In the genomic region with DNA sequence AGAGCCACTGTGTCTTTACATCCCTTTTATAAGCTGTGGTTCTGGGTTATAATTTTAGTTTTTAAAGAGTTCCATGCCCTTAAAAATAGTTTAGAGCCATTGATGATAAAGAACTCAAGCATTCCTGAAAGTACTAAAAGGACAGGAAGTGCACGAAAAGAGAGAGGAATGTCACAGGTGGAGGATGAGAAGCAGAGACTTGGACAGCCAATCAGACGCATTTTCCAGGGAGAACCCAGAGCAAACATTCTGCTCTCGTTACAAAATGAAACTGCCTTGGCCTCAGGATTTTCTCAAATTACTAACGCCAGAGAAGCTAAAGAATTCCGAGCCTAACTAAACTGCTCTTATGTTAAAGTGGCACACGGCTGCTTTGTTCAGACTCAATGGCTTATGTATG, we compare ENCODE assay signal across 23 mouse cellular contexts.
DNase-seq lines count a peak whose midpoint lies in the region; ATAC-seq and TF ChIP-seq lines count a peak whose summit lies in the region.
"Had no signal": no experiment of that assay in that cellular context is flagged by ENCODE, and none has a peak within 500 bp of the region (broad histone marks: within the 10 kb centered on the region; RNA-seq: fewer than 3 reads in every experiment).

No protein-coding gene starts in this region.

- H3K9ac ChIP-seq in heart, embryonic 13.5 days: no peak overlapping the region
- H3K9ac ChIP-seq in heart, embryonic 12.5 days: no peak overlapping the region
- no peak overlapping the region for H3K9ac ChIP-seq in embryonic facial prominence, embryonic 14.5 days (ENCODE audit: low read depth, low read length)
- H3K9ac ChIP-seq: hindbrain, embryonic 13.5 days; liver, postnatal 0 days had no signal

- H3K27ac ChIP-seq in heart, embryonic 13.5 days (replicated peaks): no peak overlapping the region
- H3K27ac ChIP-seq in heart, embryonic 12.5 days (ENCODE audit: poor library complexity, severe bottlenecking): no peak overlapping the region
- 0 out of 2 replicates have a peak overlapping the region, but pooled peaks have one; percentile 7 for H3K27ac ChIP-seq in embryonic facial prominence, embryonic 14.5 days (replicated peaks; ENCODE audit: low read depth, low read length)
- H3K27ac ChIP-seq: forebrain, embryonic 10.5 days; hindbrain, embryonic 13.5 days had no signal

- peak overlapping the region; percentile 7; the same call in 1 of the 2 replicates for H3K4me2 ChIP-seq in heart, embryonic 13.5 days
- no peak overlapping the region for H3K4me2 ChIP-seq in heart, embryonic 12.5 days
- peak overlapping the region; percentile 29 for H3K4me2 ChIP-seq in embryonic facial prominence, embryonic 14.5 days (ENCODE audit: low read depth, low read length)
- peak overlapping the region; percentile 34 for H3K4me2 ChIP-seq in myocyte (ENCODE audit: low read depth)
- H3K4me2 ChIP-seq: hindbrain, embryonic 13.5 days had no signal

- H3K4me3 ChIP-seq in heart, embryonic 13.5 days: no peak overlapping the region
- no peak overlapping the region for H3K4me3 ChIP-seq in heart, embryonic 12.5 days
- no peak overlapping the region for H3K4me3 ChIP-seq in embryonic facial prominence, embryonic 14.5 days (ENCODE audit: low read depth, low read length)
- no peak overlapping the region for H3K4me3 ChIP-seq in myocyte
- H3K4me3 ChIP-seq: forebrain, embryonic 10.5 days; hindbrain, embryonic 13.5 days; megakaryocyte, embryonic 14.5 days had no signal

- WGBS in heart, embryonic 13.5 days: 49% methylated on average over 6 of the region's 6 CpGs
- 43% methylated on average over 6 of the region's 6 CpGs for WGBS in heart, embryonic 12.5 days
- WGBS in embryonic facial prominence, embryonic 14.5 days: 17% methylated on average over 6 of the region's 6 CpGs

- DNase-seq in Muller cell, postnatal 12 days (ENCODE audit: inconsistent ontology term): peak; percentile 27
- DNase-seq in embryonic facial prominence, embryonic 14.5 days (ENCODE audit: low spot score): peak; percentile 50
- no peak for DNase-seq in right cerebral cortex, adult 2 months (ENCODE audit: low spot score in 2 of 2)
- no peak for DNase-seq in urinary bladder, postnatal 25 days (ENCODE audit: low spot score)
- DNase-seq in testis, postnatal 14 days (ENCODE audit: low spot score): no peak
- DNase-seq: adrenal gland, adult 2 months; cerebellum, adult 11 months; cerebellum, postnatal 14 days; heart, adult 18-20 months; heart, postnatal 10 days; kidney, adult 11 months; kidney, postnatal 14 days; layer of hippocampus, adult 9-11 months; liver; liver, postnatal 0 days; spleen, adult 18-20 months; thymus, postnatal 36 days had no signal

- H3K36me3 ChIP-seq in heart, embryonic 13.5 days: no peaks in the 10 kb centered on the region
- H3K36me3 ChIP-seq in heart, embryonic 12.5 days: no peaks in the 10 kb centered on the region
- no peaks in the 10 kb centered on the region for H3K36me3 ChIP-seq in embryonic facial prominence, embryonic 14.5 days (ENCODE audit: control insufficient read depth, insufficient read depth, low read length)
- no peaks in the 10 kb centered on the region for H3K36me3 ChIP-seq in myocyte (ENCODE audit: control insufficient read depth, insufficient read depth)
- H3K36me3 ChIP-seq: forebrain, embryonic 10.5 days; hindbrain, embryonic 13.5 days had no signal

- no peak for ATAC-seq in heart, embryonic 13.5 days (ENCODE audit: extremely low read depth, insufficient number of reproducible peaks, low FRiP score, low TSS enrichment)
- no peak for ATAC-seq in heart, embryonic 12.5 days (ENCODE audit: insufficient number of reproducible peaks, low FRiP score)
- 0 out of 2 replicates have a peak, but pooled peaks have one; percentile 33 for ATAC-seq in embryonic facial prominence, embryonic 14.5 days (ENCODE audit: low read depth)
- ATAC-seq: liver, postnatal 0 days had no signal

- H3K79me2 ChIP-seq in myocyte (ENCODE audit: control insufficient read depth, insufficient read depth): no peaks in the 10 kb centered on the region

- H3ac ChIP-seq in myocyte (ENCODE audit: control insufficient read depth, insufficient read length): no peak overlapping the region

- no peaks in the 10 kb centered on the region for H3K9me3 ChIP-seq in heart, embryonic 13.5 days
- H3K9me3 ChIP-seq in heart, embryonic 12.5 days (replicated peaks): no peaks in the 10 kb centered on the region
- no peaks in the 10 kb centered on the region for H3K9me3 ChIP-seq in embryonic facial prominence, embryonic 14.5 days (ENCODE audit: control insufficient read depth, low read length)
- H3K9me3 ChIP-seq: forebrain, embryonic 10.5 days; hindbrain, embryonic 13.5 days; megakaryocyte, embryonic 14.5 days had no signal

- no peaks in the 10 kb centered on the region for H3K27me3 ChIP-seq in heart, embryonic 13.5 days (replicated peaks)
- H3K27me3 ChIP-seq in heart, embryonic 12.5 days (replicated peaks): no peaks in the 10 kb centered on the region
- H3K27me3 ChIP-seq in embryonic facial prominence, embryonic 14.5 days (replicated peaks; ENCODE audit: control insufficient read depth, insufficient read depth, low read length): no peaks in the 10 kb centered on the region
- no peaks in the 10 kb centered on the region for H3K27me3 ChIP-seq in myocyte (ENCODE audit: control insufficient read depth, insufficient read depth, insufficient read length)
- H3K27me3 ChIP-seq: hindbrain, embryonic 13.5 days; megakaryocyte, embryonic 14.5 days had no signal

- H3K4me1 ChIP-seq in heart, embryonic 13.5 days: peaks cover 2% of the 10 kb centered on the region; the same call in 1 of the 2 replicates
- H3K4me1 ChIP-seq in heart, embryonic 12.5 days (replicated peaks): no peaks in the 10 kb centered on the region
- peaks cover 9% of the 10 kb centered on the region; the same call in 1 of the 2 replicates for H3K4me1 ChIP-seq in embryonic facial prominence, embryonic 14.5 days (ENCODE audit: control insufficient read depth, insufficient read depth, low read length)
- H3K4me1 ChIP-seq: megakaryocyte, embryonic 14.5 days had no signal

- TF ChIP-seq POLR2A in myocyte (IDR thresholded peaks at IDR 0.05; ENCODE audit: insufficient read length, low read depth): no peak

TF ChIP-seq in myocyte, 11 proteins besides CTCF, POLR2A, EP300 and RAD21:
- TF ChIP-seq TCF12 (IDR thresholded peaks at IDR 0.05; ENCODE audit: insufficient read depth, poor library complexity, severe bottlenecking) (no peak), SRF (IDR thresholded peaks at IDR 0.05; ENCODE audit: control insufficient read depth, insufficient read length, low read depth) (no peak), E2F4 (IDR thresholded peaks at IDR 0.05; ENCODE audit: insufficient read depth) (no peak), MAX (IDR thresholded peaks at IDR 0.05; ENCODE audit: low read depth) (no peak), REST (IDR thresholded peaks at IDR 0.05; ENCODE audit: insufficient read depth, insufficient read length) (no peak), POLR2AphosphoS2 (IDR thresholded peaks at IDR 0.05; ENCODE audit: insufficient read length, low read depth) (no peak), CEBPB (IDR thresholded peaks at IDR 0.05; ENCODE audit: insufficient read depth, poor library complexity, severe bottlenecking) (no peak)
TF ChIP-seq in myocyte: peak in this region for 0.

Comparison
In these comparisons a context has a peak if more than half of its experiments do, and no peak if none do; other contexts are left out.
1. DNase-seq: peak in Muller cell, postnatal 12 days (single experiment) and embryonic facial prominence, embryonic 14.5 days (single experiment); none in right cerebral cortex, adult 2 months (0 of 2), urinary bladder, postnatal 25 days (single experiment) and testis, postnatal 14 days (single experiment).